Mouse (Mus musculus): ENCODE measurements around the gene Hist1h4i.

GRCm38 (mm10) chr13:22041651-22042567, 747 bp upstream of the Hist1h4i start:
- TF ChIP-seq CTCF (IDR thresholded peaks at IDR 0.05; ENCODE audit: low read depth) = no peak
- TF ChIP-seq EP300 (optimal IDR thresholded peaks at IDR 0.05) = peak; percentile 3
